ENCODE assay signal across 9 mouse cellular contexts in genomic region chr4:41390122-41390521, GRCm38 (mm10). TPM values are rescaled to one million over a fixed set of nuclear protein-coding genes. Genes with fewer than 3 reads are reported as not detected.
DNase-seq lines count a peak whose midpoint lies in the region; ATAC-seq lines count a peak whose summit lies in the region.
"Had no signal": no experiment of that assay in that cellular context is flagged by ENCODE, and none has a peak within 500 bp of the region (broad histone marks: within the 10 kb centered on the region; RNA-seq: fewer than 3 reads in every experiment).

No protein-coding gene starts in this region.

- no peaks in the 10 kb centered on the region for H3K27me3 ChIP-seq in liver, embryonic 11.5 days (replicated peaks; ENCODE audit: control insufficient read depth, insufficient read depth, low read length)
- H3K27me3 ChIP-seq in neural tube, embryonic 13.5 days: no peaks in the 10 kb centered on the region
- H3K27me3 ChIP-seq: limb, embryonic 15.5 days had no signal

- H3K4me3 ChIP-seq in liver, embryonic 11.5 days (ENCODE audit: low read depth, low read length): no peak overlapping the region
- no peak overlapping the region for H3K4me3 ChIP-seq in neural tube, embryonic 13.5 days
- H3K4me3 ChIP-seq: limb, embryonic 15.5 days had no signal

- no peak overlapping the region for H3K4me2 ChIP-seq in liver, embryonic 11.5 days
- no peak overlapping the region for H3K4me2 ChIP-seq in neural tube, embryonic 13.5 days
- H3K4me2 ChIP-seq: limb, embryonic 15.5 days had no signal

- no peak overlapping the region for H3K9ac ChIP-seq in liver, embryonic 11.5 days (ENCODE audit: low read depth, low read length)
- H3K9ac ChIP-seq in neural tube, embryonic 13.5 days: no peak overlapping the region
- H3K9ac ChIP-seq: limb, embryonic 15.5 days had no signal

- ATAC-seq in liver, embryonic 11.5 days (replicated peaks; ENCODE audit: low FRiP score): no peak
- peak; percentile 66; the same call in 1 of the 2 replicates for ATAC-seq in neural tube, embryonic 13.5 days (ENCODE audit: low read depth)

- H3K27ac ChIP-seq in liver, embryonic 11.5 days (ENCODE audit: low read depth, low read length): no peak overlapping the region
- H3K27ac ChIP-seq in neural tube, embryonic 13.5 days (replicated peaks): no peak overlapping the region
- H3K27ac ChIP-seq: limb, embryonic 15.5 days had no signal

- H3K36me3 ChIP-seq in liver, embryonic 11.5 days (ENCODE audit: control insufficient read depth, insufficient read depth, low read length): peaks cover 37% of the 10 kb centered on the region
- H3K36me3 ChIP-seq in neural tube, embryonic 13.5 days: peaks cover 79% of the 10 kb centered on the region

- intact Hi-C loops in gastrocnemius, postnatal 36 days (cut with DNase I): loop anchor here (5.0 kb wide), 2 partner anchors 68 to 103 kb away; no protein-coding TSS in a partner anchor

- DNase-seq in CD4-positive, CD25-positive, alpha-beta regulatory T cell, adult 2 months (ENCODE audit: low read depth, low spot score): peak; percentile 83
- peak; percentile 51 for DNase-seq in adrenal gland, adult 8-10 months
- DNase-seq in embryo, embryonic 11 days: peak; percentile 83
- peak; percentile 79 to 82 for DNase-seq in gastrocnemius, postnatal 36 days
- peak; percentile 93 for DNase-seq in kidney, postnatal 10 days
- peak; percentile 51 for DNase-seq in liver, embryonic 11.5 days (ENCODE audit: low spot score)
- DNase-seq in thymus, adult 18-20 months: peak; percentile 21 to 28

- H3K4me1 ChIP-seq in liver, embryonic 11.5 days (replicated peaks; ENCODE audit: control insufficient read depth, insufficient read depth, low read length): peaks cover 18% of the 10 kb centered on the region
- no peaks in the 10 kb centered on the region for H3K4me1 ChIP-seq in neural tube, embryonic 13.5 days (replicated peaks)
- H3K4me1 ChIP-seq: limb, embryonic 15.5 days had no signal

- 28% methylated on average over 3 of the region's 3 CpGs for WGBS in liver, embryonic 11.5 days
- WGBS in neural tube, embryonic 13.5 days: 28% methylated on average over 3 of the region's 3 CpGs

- H3K9me3 ChIP-seq in liver, embryonic 11.5 days (ENCODE audit: control insufficient read depth, low read length): no peaks in the 10 kb centered on the region
- no peaks in the 10 kb centered on the region for H3K9me3 ChIP-seq in neural tube, embryonic 13.5 days
- H3K9me3 ChIP-seq: limb, embryonic 15.5 days had no signal

RNA-seq across cellular contexts. Expression of gene Ubap1, which starts 41.3 kb away (rescaled TPM):
- total RNA-seq in adrenal gland, adult 8-10 months (2022): 10 to 100 TPM; 47.8 to 55.8 (median 50.8) TPM
- total RNA-seq in gastrocnemius, postnatal 36 days (2021): 10 to 100 TPM; 33.9 to 35.5 TPM
- polyA plus RNA-seq in liver, embryonic 11.5 days (2014; fragmentation: Nextera tagmentation; extraction: Ambion mirVana): 37.1 and 38.3 TPM in 2 replicates
- polyA plus RNA-seq in neural tube, embryonic 13.5 days (2015; fragmentation: Nextera tagmentation; extraction: Ambion mirVana): 72.6 and 85.5 TPM in 2 replicates

Comparison
In these comparisons a context has a peak if more than half of its experiments do, and no peak if none do; other contexts are left out.
1. DNase-seq: peak in every context shown above with its lines; median percentile 93 in kidney, postnatal 10 days; 83 in CD4-positive, CD25-positive, alpha-beta regulatory T cell, adult 2 months; 83 in embryo, embryonic 11 days; 80 in gastrocnemius, postnatal 36 days; 51 in adrenal gland, adult 8-10 months; 51 in liver, embryonic 11.5 days; 24 in thymus, adult 18-20 months.